Mouse (Mus musculus) CH12F3 (cell line): ENCODE data around the gene Sprr2a3.
"Not testable (repeated sequence)": the region's sequence is repeated elsewhere in the genome, so short reads cannot be mapped to it uniquely, and the experiment has no call there.

ENCODE experiments used
- in situ Hi-C: fragments of 300-500 bp; cut with MboI; formaldehyde crosslinking; loops from 2 replicates; pipeline ENCODE4 v1.14.3; 2020; ENCODE audit warnings: low sequenced_read_pairs

Gene Sprr2a3

DNA sequence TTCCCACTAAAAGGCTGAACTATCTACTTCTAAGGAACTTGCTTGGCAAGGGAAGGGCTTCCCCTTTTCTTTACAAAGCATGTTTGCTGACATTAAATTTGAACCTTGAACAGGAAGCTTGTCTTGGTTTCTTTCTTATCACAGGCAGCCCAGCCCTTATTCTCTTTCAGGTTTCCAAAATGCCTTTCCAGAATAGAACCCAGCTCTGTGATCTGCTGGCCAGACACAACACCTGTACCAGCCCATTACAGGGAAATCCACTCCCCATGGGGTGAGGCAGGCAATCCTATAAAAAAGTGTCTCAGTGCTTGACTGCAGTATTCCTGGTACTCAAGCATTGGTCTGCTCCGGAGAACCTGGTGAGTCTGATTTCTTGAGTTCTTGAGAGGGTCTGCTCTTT lies at the start of gene Sprr2a3:
TSS of gene Sprr2a3 (plus strand) at position 317 of the 400 bp plus-strand sequence.
- in situ Hi-C loops: not testable (repeated sequence)

DNA sequence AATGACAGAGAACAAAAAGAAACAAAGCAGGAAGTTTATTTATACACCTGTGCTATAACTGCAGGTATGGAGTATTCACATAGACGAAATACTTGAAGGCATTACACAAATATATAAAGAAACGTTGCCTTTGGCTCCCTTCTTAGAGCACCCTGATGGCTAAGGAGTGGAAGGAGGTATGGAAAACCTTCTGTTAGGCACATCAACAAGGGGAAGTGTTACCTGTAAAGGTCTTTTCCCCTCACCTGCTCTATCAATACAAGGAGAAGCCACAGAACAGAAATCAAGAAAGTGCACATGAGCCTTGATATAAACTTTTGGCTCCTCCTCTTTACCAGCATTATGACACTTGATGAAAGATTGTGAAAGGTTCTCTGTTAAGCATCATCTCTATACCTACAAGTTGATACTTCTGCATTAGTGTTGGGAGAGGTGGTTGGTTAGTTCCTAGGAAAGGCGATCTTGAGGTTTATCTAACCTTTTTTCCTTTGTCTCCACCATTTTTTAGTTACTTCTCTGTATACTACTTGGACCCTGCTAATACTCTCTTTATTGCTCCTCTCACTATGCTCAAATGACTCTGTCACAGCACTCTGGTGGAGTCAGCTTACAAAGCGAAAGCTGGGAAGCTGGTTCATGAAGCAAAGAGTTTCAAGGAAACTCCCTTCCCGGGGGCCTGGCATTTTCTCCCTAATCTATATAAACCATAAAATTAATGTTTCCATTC lies 48.6 kb upstream of the Sprr2a3 start:
- in situ Hi-C loops: not testable (repeated sequence)

DNA sequence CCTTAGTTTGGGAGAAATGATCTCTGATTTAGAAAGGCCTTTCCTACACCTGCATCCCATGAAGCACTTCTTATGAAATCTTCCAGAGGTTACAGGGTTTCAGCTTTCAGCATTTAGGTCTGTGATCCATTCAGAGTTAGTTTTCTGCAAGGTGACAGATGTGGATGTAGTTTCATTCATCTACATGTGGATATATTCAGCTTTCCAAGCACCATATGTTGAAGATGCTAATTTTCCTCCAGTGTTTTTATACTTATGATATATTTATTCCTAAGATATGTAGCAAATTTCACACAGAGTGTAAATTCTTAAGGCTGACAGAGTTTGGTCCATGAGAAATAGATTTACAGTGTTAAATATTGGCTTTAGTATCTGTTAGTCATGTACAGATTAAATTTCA lies 46.5 kb upstream of the Sprr2a3 start:
- in situ Hi-C loops: not testable (repeated sequence)

DNA sequence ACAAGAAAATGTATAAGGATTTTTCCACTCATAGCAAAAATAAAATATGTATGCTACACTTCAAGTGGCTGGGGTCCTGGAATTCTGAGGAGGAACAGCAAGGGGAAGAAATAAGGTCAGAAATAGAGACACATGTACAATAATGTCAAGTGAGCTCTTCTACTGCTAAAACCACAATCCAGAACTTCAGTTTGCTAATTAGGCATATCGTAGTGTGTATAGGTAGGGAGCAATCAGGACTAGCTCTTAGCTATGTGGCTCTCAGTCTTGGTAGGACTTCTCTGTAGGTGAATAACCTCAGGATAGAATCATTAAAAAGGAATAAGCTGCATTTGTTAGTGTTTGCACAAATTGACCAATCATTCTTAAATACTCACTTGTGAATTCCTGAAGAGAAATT lies 46.0 kb upstream of the Sprr2a3 start:
- in situ Hi-C loops: not testable (repeated sequence)

DNA sequence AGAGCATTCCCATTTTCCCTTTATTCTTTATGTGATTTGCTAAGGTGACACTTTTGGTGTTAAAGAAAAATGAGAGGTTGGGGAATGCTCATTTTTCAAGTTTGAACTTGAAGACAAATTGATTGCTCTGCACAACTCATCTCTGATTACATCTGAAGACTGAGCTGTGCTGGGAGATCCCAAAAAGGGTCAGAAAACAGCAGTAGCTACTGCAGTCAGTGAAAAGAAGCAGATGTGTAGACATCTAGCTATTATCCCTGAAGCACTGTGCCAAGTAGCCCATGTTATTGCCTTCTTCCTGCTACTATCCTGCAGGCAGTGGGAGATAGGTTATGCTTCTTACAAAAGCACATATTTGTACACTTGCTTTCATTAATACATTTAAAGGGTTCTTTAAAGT lies 40.4 kb upstream of the Sprr2a3 start:
- in situ Hi-C loops: not testable (repeated sequence)

DNA sequence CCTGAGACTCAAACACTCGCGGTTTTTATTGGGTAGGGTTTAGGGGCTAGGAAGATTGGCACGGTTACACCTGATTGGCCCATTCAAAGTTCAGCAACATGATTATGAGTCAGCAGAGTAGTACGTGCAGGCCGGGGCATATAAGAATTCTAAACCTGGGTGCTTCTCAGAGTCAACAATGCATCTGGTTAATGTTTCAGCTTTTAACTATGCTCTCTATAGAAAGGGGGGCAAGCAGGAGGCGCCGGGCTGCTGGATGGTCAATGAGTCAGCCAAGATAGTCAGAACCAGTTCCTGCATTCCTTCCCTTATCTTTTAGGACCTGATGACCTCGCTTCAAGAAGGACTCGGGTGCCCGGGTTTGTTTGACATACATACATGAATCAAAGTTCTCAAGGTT lies 39.0 kb upstream of the Sprr2a3 start:
- in situ Hi-C loops: not testable (repeated sequence)

DNA sequence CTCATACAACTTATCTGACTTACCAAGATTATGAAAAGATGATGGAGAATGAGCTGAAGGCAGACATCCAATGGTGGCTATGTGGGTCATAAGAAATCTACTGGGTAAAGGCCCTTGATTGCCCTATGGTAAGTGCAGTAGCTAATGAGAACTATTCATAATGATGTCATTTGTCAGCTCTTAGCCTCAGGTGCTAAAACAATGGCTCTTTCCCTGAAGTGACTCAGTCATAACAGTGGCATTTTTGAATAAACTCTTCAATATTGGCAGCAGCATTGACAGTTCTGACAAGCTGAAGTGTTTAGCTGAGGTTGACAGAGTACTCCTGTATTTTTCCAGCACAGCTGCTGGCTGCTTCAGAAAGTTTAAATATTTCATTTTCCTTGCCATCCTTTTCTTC lies 36.7 kb upstream of the Sprr2a3 start:
- in situ Hi-C loops: not testable (repeated sequence)

DNA sequence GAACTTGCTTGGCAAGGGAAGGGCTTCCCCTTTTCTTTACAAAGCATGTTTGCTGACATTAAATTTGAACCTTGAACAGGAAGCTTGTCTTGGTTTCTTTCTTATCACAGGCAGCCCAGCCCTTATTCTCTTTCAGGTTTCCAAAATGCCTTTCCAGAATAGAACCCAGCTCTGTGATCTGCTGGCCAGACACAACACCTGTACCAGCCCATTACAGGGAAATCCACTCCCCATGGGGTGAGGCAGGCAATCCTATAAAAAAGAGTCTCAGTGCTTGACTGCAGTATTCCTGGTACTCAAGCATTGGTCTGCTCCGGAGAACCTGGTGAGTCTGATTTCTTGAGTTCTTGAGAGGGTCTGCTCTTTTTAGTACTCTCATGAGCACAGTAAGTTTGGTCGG lies 34.8 kb upstream of the Sprr2a3 start:
- in situ Hi-C loops: not testable (repeated sequence)

DNA sequence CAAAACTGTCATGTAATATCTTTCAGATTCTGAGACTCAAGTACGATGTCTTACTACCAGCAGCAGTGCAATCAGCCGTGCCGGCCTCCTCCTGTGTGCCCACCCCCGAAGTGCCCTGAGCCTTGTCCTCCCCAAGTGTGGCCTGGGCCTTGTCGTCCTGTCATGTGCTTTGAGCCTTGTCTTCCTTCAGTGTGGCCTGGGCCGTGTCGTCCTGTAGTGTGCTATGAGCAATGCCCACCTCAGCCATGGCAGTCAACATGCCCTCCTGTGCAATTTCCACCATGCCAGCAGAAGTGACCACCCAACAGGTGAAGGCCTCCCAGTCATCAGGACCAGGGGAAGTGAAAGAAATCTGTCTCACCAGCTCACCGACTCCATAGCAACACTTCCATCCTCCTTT lies 31.4 kb upstream of the Sprr2a3 start:
- in situ Hi-C loops: not testable (repeated sequence)

DNA sequence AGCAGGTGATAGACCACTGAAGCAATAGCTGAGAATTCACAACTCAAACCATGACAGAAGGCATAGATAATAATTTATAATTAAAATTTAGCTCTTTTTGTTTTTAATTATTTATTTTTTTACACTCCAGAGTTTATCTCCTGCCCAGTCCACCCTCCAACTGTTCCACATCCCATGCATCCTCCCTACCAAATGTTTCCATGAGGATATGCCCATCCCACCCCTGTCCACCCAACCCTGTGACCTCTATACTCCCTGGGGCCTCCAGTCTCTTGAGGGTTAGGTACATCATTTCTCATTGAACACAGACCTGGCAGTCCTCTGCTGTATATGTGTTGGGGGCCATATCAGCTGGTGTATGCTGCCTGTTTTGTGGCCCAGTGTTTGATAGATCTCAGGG lies 26.7 kb upstream of the Sprr2a3 start:
- in situ Hi-C loops: not testable (repeated sequence)

DNA sequence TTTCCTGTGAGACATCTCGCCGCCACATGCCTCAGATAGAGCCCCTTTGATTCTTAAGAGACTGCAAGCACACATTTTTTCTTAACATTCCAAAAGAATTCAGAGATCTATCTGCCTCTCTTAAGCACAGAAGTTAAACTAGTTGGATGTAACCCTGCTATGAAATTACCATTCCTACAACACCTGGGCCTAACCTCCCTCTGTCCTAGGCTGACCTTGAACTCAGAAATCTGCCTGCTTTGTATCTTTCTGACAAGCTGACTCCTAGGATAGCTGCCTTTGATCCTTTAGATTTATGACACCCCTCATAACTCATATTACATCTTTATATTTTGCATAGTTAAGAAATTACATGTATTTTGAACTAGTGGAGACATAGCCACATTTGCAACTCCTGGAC lies 21.8 kb upstream of the Sprr2a3 start:
- in situ Hi-C loops: not testable (repeated sequence)

DNA sequence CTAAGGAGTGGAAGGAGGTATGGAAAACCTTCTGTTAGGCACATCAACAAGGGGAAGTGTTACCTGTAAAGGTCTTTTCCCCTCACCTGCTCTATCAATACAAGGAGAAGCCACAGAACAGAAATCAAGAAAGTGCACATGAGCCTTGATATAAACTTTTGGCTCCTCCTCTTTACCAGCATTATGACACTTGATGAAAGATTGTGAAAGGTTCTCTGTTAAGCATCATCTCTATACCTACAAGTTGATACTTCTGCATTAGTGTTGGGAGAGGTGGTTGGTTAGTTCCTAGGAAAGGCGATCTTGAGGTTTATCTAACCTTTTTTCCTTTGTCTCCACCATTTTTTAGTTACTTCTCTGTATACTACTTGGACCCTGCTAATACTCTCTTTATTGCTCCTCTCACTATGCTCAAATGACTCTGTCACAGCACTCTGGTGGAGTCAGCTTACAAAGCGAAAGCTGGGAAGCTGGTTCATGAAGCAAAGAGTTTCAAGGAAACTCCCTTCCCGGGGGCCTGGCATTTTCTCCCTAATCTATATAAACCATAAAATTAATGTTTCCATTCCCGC lies 13.7 kb upstream of the Sprr2a3 start:
- in situ Hi-C loops: not testable (repeated sequence)

DNA sequence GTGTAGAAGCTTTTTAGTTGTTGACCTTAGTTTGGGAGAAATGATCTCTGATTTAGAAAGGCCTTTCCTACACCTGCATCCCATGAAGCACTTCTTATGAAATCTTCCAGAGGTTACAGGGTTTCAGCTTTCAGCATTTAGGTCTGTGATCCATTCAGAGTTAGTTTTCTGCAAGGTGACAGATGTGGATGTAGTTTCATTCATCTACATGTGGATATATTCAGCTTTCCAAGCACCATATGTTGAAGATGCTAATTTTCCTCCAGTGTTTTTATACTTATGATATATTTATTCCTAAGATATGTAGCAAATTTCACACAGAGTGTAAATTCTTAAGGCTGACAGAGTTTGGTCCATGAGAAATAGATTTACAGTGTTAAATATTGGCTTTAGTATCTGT lies 11.7 kb upstream of the Sprr2a3 start:
- in situ Hi-C loops: not testable (repeated sequence)

DNA sequence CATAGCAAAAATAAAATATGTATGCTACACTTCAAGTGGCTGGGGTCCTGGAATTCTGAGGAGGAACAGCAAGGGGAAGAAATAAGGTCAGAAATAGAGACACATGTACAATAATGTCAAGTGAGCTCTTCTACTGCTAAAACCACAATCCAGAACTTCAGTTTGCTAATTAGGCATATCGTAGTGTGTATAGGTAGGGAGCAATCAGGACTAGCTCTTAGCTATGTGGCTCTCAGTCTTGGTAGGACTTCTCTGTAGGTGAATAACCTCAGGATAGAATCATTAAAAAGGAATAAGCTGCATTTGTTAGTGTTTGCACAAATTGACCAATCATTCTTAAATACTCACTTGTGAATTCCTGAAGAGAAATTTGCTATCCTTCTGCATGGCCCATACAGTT lies 11.2 kb upstream of the Sprr2a3 start:
- in situ Hi-C loops: not testable (repeated sequence)

DNA sequence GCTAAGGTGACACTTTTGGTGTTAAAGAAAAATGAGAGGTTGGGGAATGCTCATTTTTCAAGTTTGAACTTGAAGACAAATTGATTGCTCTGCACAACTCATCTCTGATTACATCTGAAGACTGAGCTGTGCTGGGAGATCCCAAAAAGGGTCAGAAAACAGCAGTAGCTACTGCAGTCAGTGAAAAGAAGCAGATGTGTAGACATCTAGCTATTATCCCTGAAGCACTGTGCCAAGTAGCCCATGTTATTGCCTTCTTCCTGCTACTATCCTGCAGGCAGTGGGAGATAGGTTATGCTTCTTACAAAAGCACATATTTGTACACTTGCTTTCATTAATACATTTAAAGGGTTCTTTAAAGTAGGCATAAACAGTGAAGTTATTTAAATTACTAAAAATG lies 5.6 kb upstream of the Sprr2a3 start:
- in situ Hi-C loops: not testable (repeated sequence)

DNA sequence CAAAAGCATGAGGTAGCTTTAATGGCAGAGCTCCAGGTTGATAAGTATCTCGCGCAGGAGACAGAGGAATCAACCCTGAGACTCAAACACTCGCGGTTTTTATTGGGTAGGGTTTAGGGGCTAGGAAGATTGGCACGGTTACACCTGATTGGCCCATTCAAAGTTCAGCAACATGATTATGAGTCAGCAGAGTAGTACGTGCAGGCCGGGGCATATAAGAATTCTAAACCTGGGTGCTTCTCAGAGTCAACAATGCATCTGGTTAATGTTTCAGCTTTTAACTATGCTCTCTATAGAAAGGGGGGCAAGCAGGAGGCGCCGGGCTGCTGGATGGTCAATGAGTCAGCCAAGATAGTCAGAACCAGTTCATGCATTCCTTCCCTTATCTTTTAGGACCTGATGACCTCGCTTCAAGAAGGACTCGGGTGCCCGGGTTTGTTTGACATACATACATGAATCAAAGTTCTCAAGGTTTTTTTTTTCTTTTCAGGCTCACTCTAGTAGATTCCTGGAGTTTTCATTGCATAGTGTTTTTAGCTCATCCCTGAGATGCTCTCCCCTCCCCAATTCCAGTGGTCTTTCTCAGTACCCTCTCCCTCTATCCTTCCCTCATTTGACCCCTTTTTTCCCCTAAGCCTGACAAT lies 4.1 kb upstream of the Sprr2a3 start:
- in situ Hi-C loops: not testable (repeated sequence)

DNA sequence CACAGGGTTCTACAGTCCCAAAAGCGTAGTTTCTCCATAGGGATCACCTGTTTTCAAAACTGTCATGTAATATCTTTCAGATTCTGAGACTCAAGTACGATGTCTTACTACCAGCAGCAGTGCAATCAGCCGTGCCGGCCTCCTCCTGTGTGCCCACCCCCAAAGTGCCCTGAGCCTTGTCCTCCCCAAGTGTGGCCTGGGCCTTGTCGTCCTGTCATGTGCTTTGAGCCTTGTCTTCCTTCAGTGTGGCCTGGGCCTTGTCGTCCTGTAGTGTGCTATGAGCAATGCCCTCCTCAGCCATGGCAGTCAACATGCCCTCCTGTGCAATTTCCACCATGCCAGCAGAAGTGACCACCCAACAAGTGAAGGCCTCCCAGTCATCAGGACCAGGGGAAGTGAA lies 3.3 kb downstream of the Sprr2a3 start:
- in situ Hi-C loops: not testable (repeated sequence)

DNA sequence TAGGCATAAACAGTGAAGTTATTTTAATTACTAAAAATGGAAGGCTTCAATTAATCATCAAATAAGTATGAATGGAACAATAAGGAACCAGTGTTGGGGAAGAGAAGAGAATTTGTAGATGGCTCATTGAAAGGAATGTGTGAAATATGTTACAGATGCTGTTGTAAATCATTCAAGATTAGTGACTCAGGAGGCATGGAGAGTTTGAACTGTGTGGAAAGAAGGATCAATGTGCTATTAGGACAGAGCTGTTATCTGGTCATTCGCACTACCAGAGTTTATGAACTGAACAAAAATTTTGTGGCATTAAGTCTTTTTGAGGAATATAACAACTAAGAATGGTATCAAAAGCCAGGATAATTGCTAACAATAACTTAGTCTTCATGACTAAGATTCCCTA lies 22.2 kb downstream of the Sprr2a3 start:
- in situ Hi-C loops: no loop called here

DNA sequence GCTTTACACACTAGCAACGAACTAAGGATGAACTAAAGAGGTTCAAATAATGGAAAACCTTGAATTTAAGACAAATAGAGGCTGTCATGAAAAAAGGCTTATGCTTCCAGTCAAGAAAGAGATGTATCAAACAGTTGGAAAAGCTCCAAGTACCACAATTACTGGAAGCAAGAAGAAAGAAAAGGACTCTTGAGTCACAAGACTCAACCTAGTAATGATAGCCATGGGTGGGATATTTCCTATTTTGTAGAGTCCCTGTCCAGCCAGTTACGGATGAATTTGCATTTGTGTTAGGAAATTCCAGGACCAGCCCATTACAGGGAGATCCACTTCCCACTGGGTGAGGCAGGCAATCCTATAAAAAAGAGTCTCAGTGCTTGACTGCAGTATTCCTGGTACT lies 31.1 kb downstream of the Sprr2a3 start, which contains the start of gene Sprr2b:
TSS of gene Sprr2b (plus strand) at position 301 of the 400 bp plus-strand sequence.
- in situ Hi-C loops: no loop called here

DNA sequence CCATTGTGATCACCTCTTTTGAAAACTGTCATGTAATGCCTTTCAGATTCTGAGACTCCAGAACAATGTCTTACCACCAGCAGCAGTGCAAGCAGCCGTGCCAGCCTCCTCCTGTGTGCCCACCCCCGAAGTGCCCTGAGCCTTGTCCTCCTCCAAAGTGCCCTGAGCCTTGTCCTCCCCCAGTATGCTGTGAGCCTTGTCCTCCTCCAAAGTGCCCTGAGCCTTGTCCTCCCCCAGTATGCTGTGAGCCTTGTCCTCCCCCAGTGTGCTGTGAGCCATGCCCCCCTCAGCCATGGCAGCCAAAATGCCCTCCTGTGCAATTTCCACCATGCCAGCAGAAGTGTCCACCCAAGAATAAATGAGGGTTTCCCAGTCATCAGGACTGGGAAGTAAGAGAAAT lies 32.2 kb downstream of the Sprr2a3 start:
- in situ Hi-C loops: no loop called here

DNA sequence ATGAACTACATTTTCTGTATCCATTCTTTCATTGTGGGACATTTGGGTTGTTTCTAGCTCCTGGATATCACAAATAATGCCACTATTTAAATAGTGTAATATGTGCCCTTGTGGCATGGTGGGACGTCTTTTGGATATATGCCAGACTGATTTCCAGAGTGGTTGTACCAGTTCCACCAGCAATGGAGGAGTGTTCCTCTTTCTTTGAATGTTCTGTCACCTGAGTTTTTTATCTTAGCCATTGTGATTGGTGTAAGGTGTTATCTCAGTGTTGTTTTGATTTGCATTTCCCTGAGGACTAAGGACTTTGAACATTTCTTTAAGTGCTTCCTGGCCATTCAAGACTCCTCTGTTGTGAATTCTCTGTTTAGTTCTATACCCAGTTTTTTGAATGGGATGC lies 51.1 kb downstream of the Sprr2a3 start:
- in situ Hi-C loops: no loop called here

DNA sequence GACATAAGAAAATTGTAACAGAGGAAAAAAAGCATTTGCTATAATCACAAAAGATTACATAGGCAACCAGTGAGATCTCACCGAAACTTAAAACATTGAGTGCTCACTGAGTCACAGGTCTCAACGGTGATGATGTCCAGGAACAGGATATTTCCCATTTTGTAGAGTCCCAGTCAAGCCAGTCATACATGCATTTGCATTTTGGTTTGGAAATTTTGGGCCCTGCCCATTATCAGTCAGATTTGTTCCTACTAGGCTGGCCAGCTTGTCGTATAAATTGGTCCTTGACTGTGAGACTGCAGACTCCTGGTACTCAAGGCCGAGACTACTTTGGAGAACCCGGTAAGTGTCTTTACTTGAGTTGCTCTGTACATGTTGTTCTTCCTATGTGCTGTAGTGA lies 53.6 kb downstream of the Sprr2a3 start, which contains the start of gene Sprr2d:
TSS of gene Sprr2d (plus strand) at position 301 of the 400 bp plus-strand sequence.
- in situ Hi-C loops: no loop called here
